Mouse (Mus musculus): Measurements from ENCODE around the gene Dpf3.

The Dpf3 gene

DNA sequence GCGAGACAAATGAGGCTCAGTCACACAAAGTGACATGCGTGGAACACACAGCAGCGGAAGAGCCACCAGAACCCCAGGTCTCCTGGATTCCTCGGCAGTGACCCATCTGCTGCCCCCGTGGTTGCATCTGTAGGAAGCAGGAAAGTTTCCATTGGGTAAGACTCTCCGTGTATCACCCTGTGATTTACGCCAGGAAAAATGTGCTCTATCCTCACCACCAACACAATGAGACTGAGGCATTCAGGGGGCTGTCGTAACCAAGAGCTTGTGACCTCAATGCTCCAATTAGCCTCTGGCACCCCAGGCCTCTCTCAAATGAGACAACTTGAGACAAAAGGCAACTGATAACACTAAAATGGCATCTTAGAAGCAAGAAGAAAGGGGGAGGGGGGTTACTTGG lies 192.5 kb downstream of the Dpf3 start:
- DNase-seq (ENCODE audit: extremely low spot score, low spot score): no peak

DNA sequence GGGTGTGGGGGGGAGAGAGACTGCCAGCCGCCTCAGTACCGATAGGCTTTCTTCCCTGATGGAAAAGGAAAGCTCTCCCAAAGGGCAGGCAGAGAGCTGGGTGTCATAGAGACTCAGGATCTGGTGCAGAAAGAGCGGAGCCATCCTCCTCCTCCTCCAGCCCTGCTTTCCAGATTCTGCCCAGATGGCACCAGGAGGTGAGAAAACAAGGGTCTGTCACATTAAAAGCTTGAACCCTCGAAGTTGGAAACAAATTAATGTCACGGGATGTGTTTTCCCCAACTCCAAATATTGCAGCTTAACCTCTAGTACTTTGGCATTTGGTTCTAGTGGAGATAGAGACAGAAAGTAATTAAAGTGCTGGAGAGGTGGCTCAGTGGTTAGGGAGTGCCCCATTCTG lies 195.6 kb downstream of the Dpf3 start:
- no peak for DNase-seq (ENCODE audit: extremely low spot score, low spot score)

GRCm38 (mm10) chr12:83286496-83287492 lies 200.7 kb downstream of the Dpf3 start:
- no peak for DNase-seq (ENCODE audit: extremely low spot score, low spot score)

- DNase-seq (ENCODE audit: extremely low spot score, low spot score): no peak
These were observed 203.8 kb downstream of the Dpf3 start for GRCm38 (mm10) chr12:83283591-83284320.

- DNase-seq (ENCODE audit: extremely low spot score, low spot score): no peak
These were observed 209.7 kb downstream of the Dpf3 start for GRCm38 (mm10) chr12:83277537-83278441.

DNA sequence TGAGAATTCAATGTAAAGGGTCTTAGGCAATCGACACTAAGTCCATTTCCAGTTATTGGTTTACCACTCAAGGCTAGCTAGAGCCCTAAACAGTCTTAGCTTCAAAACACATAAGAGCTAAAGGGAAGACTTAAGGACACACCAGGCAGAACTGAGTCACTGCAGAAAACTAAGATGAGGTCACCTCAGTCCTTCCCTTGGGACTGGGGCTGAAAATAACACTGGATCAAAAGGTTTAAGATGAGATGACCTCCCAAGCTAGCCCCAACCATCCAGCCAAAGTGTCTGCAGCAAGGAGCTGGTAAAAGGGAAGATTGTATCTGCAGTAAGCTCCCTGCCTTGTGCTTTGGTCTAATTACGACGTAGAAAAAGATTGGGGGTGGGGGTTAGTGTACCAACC lies 216.3 kb downstream of the Dpf3 start:
- no peak for DNase-seq (ENCODE audit: extremely low spot score, low spot score)

- DNase-seq (ENCODE audit: extremely low spot score, low spot score): no peak
These were observed 219.0 kb downstream of the Dpf3 start for GRCm38 (mm10) chr12:83268504-83268922.

DNA sequence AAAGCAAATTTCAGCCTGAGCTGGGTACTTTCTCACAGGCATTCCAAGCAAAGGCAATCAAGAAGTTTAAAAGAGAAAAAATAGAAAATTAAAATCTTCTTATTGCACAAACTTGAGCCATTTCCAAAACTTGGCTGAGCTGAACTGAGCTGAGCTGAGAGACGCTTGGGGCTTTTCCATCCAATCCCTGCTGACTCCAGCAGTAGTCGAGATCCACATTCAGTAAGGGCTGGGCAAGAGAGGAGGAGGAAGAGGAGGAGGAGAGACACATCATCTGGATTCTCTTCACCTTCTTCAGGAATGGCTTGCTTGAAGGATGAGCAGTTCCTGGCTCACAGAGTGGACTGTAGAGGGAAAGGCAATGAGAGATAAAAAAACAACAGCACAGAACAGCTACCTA lies 227.0 kb downstream of the Dpf3 start:
- DNase-seq (ENCODE audit: extremely low spot score, low spot score): no peak

- DNase-seq (ENCODE audit: extremely low spot score, low spot score): no peak
These were observed 233.1 kb downstream of the Dpf3 start for GRCm38 (mm10) chr12:83254399-83254798.

GRCm38 (mm10) chr12:83249066-83249465 lies 238.4 kb downstream of the Dpf3 start:
- no peak for DNase-seq (ENCODE audit: extremely low spot score, low spot score)

DNA sequence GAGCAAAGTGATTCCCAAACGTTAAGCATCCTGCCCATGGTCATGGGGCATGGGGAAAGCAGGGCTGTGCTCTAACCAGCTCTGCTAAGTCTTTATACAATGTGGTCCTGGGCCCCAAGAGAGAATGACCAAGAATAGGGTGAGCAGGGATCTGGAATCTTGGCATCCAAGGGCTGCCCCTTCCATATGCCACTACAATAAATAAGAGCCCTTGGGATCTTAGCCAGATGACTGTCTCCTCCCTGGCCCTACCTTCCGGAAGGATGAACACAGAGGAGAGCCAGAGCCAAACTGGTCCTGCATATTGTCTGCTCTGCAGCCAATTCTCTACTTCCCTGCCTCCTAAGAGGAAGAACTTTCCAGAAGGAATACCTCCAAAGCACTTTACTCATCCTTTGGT lies 238.9 kb downstream of the Dpf3 start:
- no peak for DNase-seq (ENCODE audit: extremely low spot score, low spot score)

DNA sequence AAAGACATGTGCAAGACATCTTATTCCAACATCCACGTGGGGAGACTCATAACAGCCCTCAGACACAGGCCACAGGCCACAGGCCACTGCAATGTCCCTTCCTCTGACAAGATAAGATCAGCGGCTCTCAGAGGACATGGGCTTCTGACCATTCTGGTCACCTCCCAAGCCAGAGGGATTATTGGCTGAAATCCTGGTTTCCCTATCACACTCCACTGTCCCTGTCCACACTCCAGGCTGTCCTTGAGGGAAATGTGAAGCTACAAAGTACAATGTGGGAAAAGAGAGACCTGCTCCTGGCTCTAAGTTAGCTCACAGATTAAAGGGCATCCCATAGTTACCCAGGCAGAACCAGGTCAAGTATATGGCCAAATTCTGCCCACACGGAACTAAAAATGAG lies 239.8 kb downstream of the Dpf3 start:
- DNase-seq (ENCODE audit: extremely low spot score, low spot score): no peak

GRCm38 (mm10) chr12:83241022-83241421 lies 246.5 kb downstream of the Dpf3 start:
- no peak for DNase-seq (ENCODE audit: extremely low spot score, low spot score)

- DNase-seq (ENCODE audit: extremely low spot score, low spot score): no peak
These were observed 246.9 kb downstream of the Dpf3 start for GRCm38 (mm10) chr12:83240571-83240970.

DNA sequence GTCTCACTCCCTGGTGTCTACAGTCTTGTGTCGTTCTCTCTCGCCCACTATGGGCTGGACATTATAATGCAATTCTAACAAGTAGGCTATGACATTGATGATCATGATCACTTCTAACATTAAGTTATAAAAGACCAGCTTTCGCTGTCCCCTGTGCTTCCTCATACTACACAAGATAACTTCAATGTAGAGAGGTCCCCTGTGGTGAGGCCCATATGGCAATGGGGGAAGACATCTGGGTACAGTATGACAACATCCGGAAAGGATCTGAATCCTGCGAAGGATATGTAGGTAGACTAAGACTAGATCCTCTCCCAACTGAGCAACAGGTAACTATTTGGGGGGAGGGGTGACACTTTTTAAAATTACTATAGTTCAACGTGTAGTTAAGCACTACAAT lies 251.7 kb downstream of the Dpf3 start:
- DNase-seq (ENCODE audit: extremely low spot score, low spot score): no peak

- no peak for DNase-seq (ENCODE audit: extremely low spot score, low spot score)
These were observed 252.5 kb downstream of the Dpf3 start for GRCm38 (mm10) chr12:83234981-83235380.

- DNase-seq (ENCODE audit: extremely low spot score, low spot score): no peak
These were observed 253.9 kb downstream of the Dpf3 start for GRCm38 (mm10) chr12:83233651-83234050.

DNA sequence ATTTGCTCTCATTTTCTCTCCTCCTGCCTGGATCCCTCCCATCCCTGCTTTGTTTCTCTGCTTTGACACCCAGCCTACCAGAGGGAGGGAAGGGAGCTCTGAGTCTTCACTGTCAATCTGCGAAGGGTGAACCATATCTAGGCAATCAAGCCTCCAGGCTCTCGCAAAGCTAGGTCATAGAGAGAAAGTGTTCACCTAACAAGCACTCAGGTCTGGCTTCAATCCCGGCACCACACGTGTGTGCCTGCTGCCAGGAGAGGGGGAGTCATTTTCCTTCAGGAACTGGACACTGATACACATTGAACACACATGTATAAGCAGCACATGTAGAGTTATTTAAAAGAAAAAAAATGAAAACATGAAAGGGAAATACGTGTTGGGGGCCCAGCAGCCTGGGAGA lies 254.6 kb downstream of the Dpf3 start:
- DNase-seq (ENCODE audit: extremely low spot score, low spot score): no peak

GRCm38 (mm10) chr12:83231258-83231657 lies 256.3 kb downstream of the Dpf3 start:
- no peak for DNase-seq (ENCODE audit: extremely low spot score, low spot score)

DNA sequence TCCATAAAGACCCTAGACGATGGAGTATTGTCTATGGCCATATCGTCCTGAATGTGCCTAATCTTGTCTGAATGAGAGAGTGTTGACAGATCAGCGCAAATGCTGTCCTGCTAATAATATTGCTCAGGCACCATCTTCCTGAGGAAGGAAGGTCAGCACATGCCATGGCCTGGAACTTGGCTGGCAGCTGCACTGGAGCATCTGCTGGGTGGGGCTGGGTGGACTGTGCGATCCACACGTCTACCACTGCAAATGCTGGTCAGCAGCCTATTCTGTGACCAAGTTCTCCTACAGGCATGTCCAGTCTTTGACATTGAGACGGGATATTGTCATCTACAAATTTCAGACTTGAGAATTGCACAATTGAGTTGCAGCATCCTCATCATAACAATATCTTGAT lies 257.8 kb downstream of the Dpf3 start:
- no peak for DNase-seq (ENCODE audit: extremely low spot score, low spot score)

DNA sequence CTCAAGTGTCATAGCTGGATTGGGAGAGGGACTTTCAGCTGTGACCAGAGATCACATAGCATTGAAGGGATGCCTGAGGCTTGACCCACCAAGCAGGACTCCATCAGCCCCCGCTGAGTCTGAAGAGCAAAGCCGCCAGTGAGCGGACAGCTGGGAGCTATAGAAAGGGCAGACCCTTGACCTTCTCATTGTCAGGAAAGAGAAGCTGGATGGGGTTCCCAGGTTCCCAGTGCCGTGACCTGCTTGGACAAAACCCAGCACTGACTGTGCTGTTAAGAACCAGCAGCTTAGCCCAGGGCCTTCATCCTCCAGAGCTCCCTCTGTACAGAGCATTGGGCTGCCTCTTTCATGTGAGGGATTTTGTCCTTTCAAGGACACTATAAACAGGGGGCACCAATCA lies 260.5 kb downstream of the Dpf3 start:
- DNase-seq (ENCODE audit: extremely low spot score, low spot score): no peak

Measured in neural tube, embryonic 10.5 days (tissue).